Mouse (Mus musculus) midbrain, embryonic 14.5 days (tissue): Measurements from ENCODE around the gene Abcc3. TPM values are rescaled to one million over a fixed set of nuclear protein-coding genes. Genes with fewer than 3 reads are reported as not detected.
A peak's percentile ranks its signal among the peaks of the same experiment; 100 is the strongest.

Experiments
- ATAC-seq: fragments of 200-750 bp; cut with Nextera tagmentation; 2 replicates; pipeline ENCODE4 v1.8.0; 2017; ENCODE audit warnings: moderate number of reproducible peaks, moderate library complexity; ENCODE audit not compliant: low FRiP score, low TSS enrichment
- DNase-seq: peaks from one replicate; pipeline ENCODE4 v3.0.0-alpha.2; 2015
- H3K27ac ChIP-seq: fragments of 300-500 bp; sonication (generic); replicated peaks from 2 replicates; pipeline ENCODE4 v1.5.1; 2014; ENCODE audit warnings: mild to moderate bottlenecking, low read depth, low read length, moderate library complexity
- H3K27me3 ChIP-seq: fragments of 300-500 bp; sonication (generic); 2 replicates; pipeline ENCODE4 v1.6.1; 2014; ENCODE audit warnings: low read length, control low read depth, mixed read lengths; ENCODE audit not compliant: control insufficient read depth, insufficient read depth
- H3K36me3 ChIP-seq: fragments of 300-500 bp; sonication (generic); 2 replicates; pipeline ENCODE4 v1.6.1; 2014; ENCODE audit warnings: low read length, control low read depth; ENCODE audit not compliant: control insufficient read depth, insufficient read depth
- H3K4me1 ChIP-seq: fragments of 300-500 bp; sonication (generic); 2 replicates; pipeline ENCODE4 v1.6.1; 2014; ENCODE audit warnings: mild to moderate bottlenecking, antibody characterized with exemption, low read length, control low read depth; ENCODE audit not compliant: control insufficient read depth, insufficient read depth
- H3K4me2 ChIP-seq: fragments of 300-500 bp; sonication (generic); 2 replicates; pipeline ENCODE4 v1.6.1; 2014; ENCODE audit warnings: mild to moderate bottlenecking, low read length, moderate library complexity
- H3K4me3 ChIP-seq: fragments of 300-500 bp; sonication (generic); replicated peaks from 2 replicates; pipeline ENCODE4 v1.5.1; 2014; ENCODE audit warnings: low read depth, low read length
- H3K9ac ChIP-seq: fragments of 300-500 bp; sonication (generic); replicated peaks from 2 replicates; pipeline ENCODE4 v1.6.1; 2014; ENCODE audit warnings: mild to moderate bottlenecking, low read length, moderate library complexity
- H3K9me3 ChIP-seq: fragments of 300-500 bp; sonication (generic); 2 replicates; pipeline ENCODE4 v1.6.1; 2016; ENCODE audit warnings: low read length, control low read depth, mixed read lengths; ENCODE audit not compliant: control insufficient read depth
- WGBS: fragments of 180-500 bp; shearing (Covaris S2); extraction: QIAGEN DNeasy Blood & Tissue Kit; methylation state at CpG from one replicate; pipeline ENCODE4 v1.1.7; 2014; 5-methylcytosine and 5-hydroxymethylcytosine counted together
- polyA plus RNA-seq: library from polyadenylated mRNA; unstranded; fragments of >200 nt; fragmentation: Nextera tagmentation; extraction: Ambion mirVana; gene quantifications from 2 replicates; pipeline ENCODE4 v1.2.1, GENCODE M21; 2014

The Abcc3 gene
- polyA plus RNA-seq, 1 experiment from 2014 or later = 0.50 TPM

DNA sequence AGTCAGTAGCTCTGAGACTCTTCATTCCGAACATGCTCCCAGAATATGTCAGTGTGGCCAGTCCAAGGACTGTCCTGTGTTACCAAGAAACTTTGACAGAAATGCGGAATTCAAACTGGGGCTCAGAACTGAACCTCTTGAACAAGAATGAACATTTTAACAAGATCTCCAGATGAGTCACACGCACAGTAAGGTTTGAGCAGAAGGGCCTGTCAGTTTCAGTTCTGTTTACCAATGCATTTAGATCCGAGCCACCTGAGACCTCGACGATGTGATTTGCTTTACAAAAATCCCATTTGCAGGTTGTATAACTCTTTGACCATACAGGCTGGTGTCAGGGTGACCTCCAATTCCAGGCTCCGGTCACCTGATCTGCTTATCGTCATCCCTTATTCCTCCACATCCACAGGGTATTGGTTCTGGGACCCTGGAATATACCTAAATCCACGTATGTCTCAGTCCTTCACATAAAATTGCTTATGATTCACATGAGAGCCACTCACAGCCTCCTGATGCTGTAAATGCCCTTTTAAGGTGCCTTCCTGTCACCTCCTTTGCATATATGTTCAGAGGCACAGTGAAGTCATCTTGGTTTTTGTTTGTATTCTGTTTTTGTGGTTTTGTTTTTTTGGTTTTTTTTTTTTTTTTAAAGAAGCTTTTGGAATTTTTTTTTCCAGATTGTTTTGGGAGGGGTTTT, 37.1 kb downstream of the Abcc3 start:
- WGBS = 82% methylated on average over 9 of the region's 9 CpGs
- Histone ChIP-seq H3K9me3 (no peaks in the 10 kb centered on the region), H3K9ac (no peak overlapping the region), H3K36me3 (no peaks in the 10 kb centered on the region), H3K4me1 (no peaks in the 10 kb centered on the region), H3K4me2 (no peak overlapping the region), H3K27me3 (no peaks in the 10 kb centered on the region), H3K4me3 (no peak overlapping the region), H3K27ac (no peak overlapping the region)
- ATAC-seq (no peak), DNase-seq (no peak)

DNA sequence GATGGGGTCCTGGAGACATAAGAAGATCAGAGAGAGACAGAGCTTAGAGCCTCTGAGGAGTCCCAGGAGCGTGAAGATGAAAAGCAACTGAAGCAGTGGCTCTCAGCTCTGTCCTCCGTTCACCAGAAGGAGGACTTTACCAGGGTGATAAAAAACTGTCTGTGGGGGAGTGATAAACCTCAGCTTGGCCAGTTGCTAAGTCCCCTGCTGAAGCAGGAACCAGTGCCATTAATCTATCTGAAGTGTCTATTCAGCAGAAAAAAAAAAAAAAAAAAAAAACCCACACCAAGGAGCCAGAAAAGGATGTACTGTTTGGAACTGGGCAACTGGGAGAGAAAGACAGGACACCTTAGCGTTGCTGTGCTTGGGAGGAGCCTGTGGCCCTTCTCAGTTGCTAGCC, 41.7 kb downstream of the Abcc3 start:
- Histone ChIP-seq H3K27me3 (no peaks in the 10 kb centered on the region), H3K27ac (no peak overlapping the region), H3K4me3 (no peak overlapping the region), H3K4me1 (no peaks in the 10 kb centered on the region), H3K4me2 (no peak overlapping the region), H3K36me3 (no peaks in the 10 kb centered on the region), H3K9ac (0 out of 2 replicates have a peak overlapping the region, but pooled peaks have one; percentile 6), H3K9me3 (no peaks in the 10 kb centered on the region)
- no peak for ATAC-seq
- WGBS = 27% methylated on average over 3 of the region's 3 CpGs
- no peak for DNase-seq

DNA sequence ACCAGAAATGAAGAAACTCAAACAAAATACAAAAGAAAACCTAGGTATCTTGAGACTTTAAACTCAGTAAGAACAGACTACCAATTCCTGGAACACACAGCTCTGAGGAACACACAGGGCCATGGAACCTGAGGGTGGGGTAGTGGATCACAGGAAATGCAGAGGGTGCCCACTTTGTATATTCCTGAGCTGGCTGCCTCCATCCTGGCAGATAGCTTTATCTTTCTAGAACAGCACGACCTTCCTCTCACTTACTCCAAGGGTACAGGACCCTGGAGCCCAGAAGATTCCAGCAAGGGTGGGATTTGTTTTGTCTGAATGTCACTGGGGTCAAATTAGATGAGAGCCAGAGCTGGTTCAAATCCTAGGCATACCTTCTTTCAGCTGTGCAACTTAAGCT, 42.5 kb downstream of the Abcc3 start:
- no peak for ATAC-seq
- Histone ChIP-seq H3K4me1 (no peaks in the 10 kb centered on the region), H3K27ac (no peak overlapping the region), H3K27me3 (no peaks in the 10 kb centered on the region), H3K4me2 (no peak overlapping the region), H3K9ac (no peak overlapping the region), H3K4me3 (no peak overlapping the region), H3K9me3 (no peaks in the 10 kb centered on the region), H3K36me3 (no peaks in the 10 kb centered on the region)
- DNase-seq = no peak
- 79% methylated on average over 1 of the region's 1 CpGs for WGBS

DNA sequence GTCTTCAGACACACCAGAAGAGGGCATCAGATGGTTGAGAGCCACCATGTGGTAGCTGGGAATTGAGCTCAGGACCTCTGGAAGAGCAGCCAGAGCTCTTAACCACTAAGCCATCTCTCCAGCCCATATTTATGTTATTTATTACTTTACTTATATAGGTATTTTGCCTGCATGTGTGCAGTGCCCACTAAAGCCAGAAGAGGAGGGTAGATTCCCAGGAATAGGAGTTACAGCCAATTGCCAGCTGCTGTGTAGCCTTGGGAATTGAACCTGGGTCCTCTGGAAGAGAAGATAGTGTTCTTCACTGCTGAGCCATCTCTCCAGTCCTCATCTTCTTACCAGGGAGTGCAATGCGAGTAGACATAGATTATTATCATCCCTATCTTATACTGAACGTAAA, 43.0 kb downstream of the Abcc3 start:
- 82% methylated on average over 2 of the region's 2 CpGs for WGBS
- no peak overlapping the region for H3K4me3 ChIP-seq
- ATAC-seq (no peak), DNase-seq (no peak)
- no peaks in the 10 kb centered on the region for H3K9me3 ChIP-seq
- H3K27ac ChIP-seq = no peak overlapping the region
- H3K4me2 ChIP-seq = no peak overlapping the region
- H3K27me3 ChIP-seq = no peaks in the 10 kb centered on the region
- no peak overlapping the region for H3K9ac ChIP-seq
- no peaks in the 10 kb centered on the region for H3K4me1 ChIP-seq
- H3K36me3 ChIP-seq = no peaks in the 10 kb centered on the region

DNA sequence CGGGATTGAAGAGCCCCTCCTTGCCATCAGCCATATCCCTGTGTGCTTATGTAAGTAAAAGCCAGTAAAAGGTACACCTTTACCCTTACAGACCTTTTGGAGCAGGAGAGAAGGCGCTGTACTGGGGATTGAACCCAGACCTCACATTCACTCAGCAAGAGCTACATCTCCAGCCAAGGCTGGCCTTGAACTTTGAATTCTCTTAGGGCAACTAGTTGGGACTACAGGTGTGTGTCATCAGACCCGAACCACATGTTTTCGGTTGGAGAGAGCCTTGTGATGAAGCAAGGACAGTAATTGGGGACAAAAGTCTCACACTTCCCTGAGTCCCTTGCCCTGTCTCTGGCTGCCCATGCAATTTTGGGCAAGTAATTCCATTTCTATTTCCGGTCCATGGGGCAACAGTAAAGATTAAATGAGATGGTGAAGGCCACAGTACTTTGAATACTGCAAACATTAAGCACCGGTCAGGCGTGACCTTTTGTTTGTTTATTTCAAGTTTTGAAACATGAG, 45.7 kb downstream of the Abcc3 start:
- Histone ChIP-seq H3K9ac (no peak overlapping the region), H3K4me2 (no peak overlapping the region), H3K27ac (no peak overlapping the region), H3K36me3 (no peaks in the 10 kb centered on the region), H3K4me3 (no peak overlapping the region), H3K4me1 (peaks cover 8% of the 10 kb centered on the region), H3K27me3 (no peaks in the 10 kb centered on the region), H3K9me3 (no peaks in the 10 kb centered on the region)
- ATAC-seq (no peak), DNase-seq (no peak)
- 90% methylated on average over 7 of the region's 7 CpGs for WGBS

GRCm38 (mm10) chr11:94346611-94347010, 46.2 kb downstream of the Abcc3 start:
- ATAC-seq = no peak
- no peak for DNase-seq
- H3K9me3 ChIP-seq = no peaks in the 10 kb centered on the region
- H3K36me3 ChIP-seq = no peaks in the 10 kb centered on the region
- no peak overlapping the region for H3K4me2 ChIP-seq
- WGBS = 81% methylated on average over 3 of the region's 3 CpGs
- H3K9ac ChIP-seq = no peak overlapping the region
- peaks cover 13% of the 10 kb centered on the region for H3K4me1 ChIP-seq
- H3K27me3 ChIP-seq = no peaks in the 10 kb centered on the region
- H3K27ac ChIP-seq = no peak overlapping the region
- no peak overlapping the region for H3K4me3 ChIP-seq

GRCm38 (mm10) chr11:94345926-94346325, 46.9 kb downstream of the Abcc3 start:
- H3K4me3 ChIP-seq = no peak overlapping the region
- 84% methylated on average over 10 of the region's 10 CpGs for WGBS
- no peaks in the 10 kb centered on the region for H3K9me3 ChIP-seq
- no peaks in the 10 kb centered on the region for H3K27me3 ChIP-seq
- ATAC-seq (no peak), DNase-seq (no peak)
- H3K4me1 ChIP-seq = peaks cover 18% of the 10 kb centered on the region
- 0 out of 2 replicates have a peak, but pooled peaks cover under 1% of the 10 kb centered on the region for H3K36me3 ChIP-seq
- H3K4me2 ChIP-seq = no peak overlapping the region
- no peak overlapping the region for H3K27ac ChIP-seq
- no peak overlapping the region for H3K9ac ChIP-seq

DNA sequence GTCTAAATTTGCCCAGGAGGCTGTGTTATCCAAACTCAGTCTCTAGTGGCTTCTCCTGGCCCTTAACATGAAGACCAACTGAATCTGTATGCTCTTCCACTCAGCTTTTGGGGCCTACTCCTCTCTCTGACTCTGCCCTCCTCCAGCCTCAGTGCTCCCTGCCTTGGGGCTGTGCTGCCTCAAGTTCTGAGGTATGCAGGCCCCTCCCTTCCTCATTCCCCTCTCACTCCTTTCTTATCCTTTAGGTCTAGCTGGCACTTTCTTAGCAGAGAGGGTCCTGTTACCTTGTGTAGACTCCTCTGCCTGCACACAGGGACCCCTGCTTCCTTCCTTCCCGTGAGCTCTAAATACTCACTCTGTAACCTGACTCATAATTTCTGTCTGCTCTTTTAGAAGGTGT, 48.3 kb downstream of the Abcc3 start:
- Histone ChIP-seq H3K4me2 (no peak overlapping the region), H3K27me3 (no peaks in the 10 kb centered on the region), H3K27ac (peak overlapping the region; percentile 37; the same call in 1 of the 2 replicates), H3K4me1 (peaks cover 21% of the 10 kb centered on the region), H3K36me3 (peaks cover 9% of the 10 kb centered on the region), H3K9ac (no peak overlapping the region), H3K9me3 (no peaks in the 10 kb centered on the region), H3K4me3 (no peak overlapping the region)
- WGBS = 79% methylated on average over 1 of the region's 1 CpGs
- ATAC-seq (no peak), DNase-seq (no peak)

GRCm38 (mm10) chr11:94343955-94344358, 48.8 kb downstream of the Abcc3 start:
- DNase-seq = peak; percentile 57
- H3K4me3 ChIP-seq = no peak overlapping the region
- ATAC-seq = no peak
- H3K27ac ChIP-seq = 0 out of 2 replicates have a peak overlapping the region, but pooled peaks have one; percentile 37
- H3K4me1 ChIP-seq = peaks cover 21% of the 10 kb centered on the region
- no peak overlapping the region for H3K9ac ChIP-seq
- no peaks in the 10 kb centered on the region for H3K27me3 ChIP-seq
- peaks cover 14% of the 10 kb centered on the region for H3K36me3 ChIP-seq
- WGBS = 9% methylated on average over 5 of the region's 5 CpGs
- no peaks in the 10 kb centered on the region for H3K9me3 ChIP-seq
- no peak overlapping the region for H3K4me2 ChIP-seq
